Mouse (Mus musculus) right cerebral cortex, postnatal 36 days (tissue): ENCODE measurements around the gene Tmem144.
"Not testable (repeated sequence)": the region's sequence is repeated elsewhere in the genome, so short reads cannot be mapped to it uniquely, and the experiment has no call there.

Experiments used
- DNase-seq, 2 experiments: peaks; one replicate each; pipeline ENCODE4 v3.0.0; 2022; ENCODE audit warnings: low spot score in 2 of 2, mixed read lengths in 1 of 2

Gene Tmem144

GRCm38 (mm10) chr3:79809180-79809567 lies 43.4 kb downstream of the Tmem144 start:
- DNase-seq = no peak

- no peak for DNase-seq
These were observed 43.9 kb downstream of the Tmem144 start for GRCm38 (mm10) chr3:79808530-79809179.

GRCm38 (mm10) chr3:79800761-79801160 lies 51.8 kb downstream of the Tmem144 start:
- not testable (repeated sequence) for DNase-seq

- no peak for DNase-seq
These were observed 60.3 kb downstream of the Tmem144 start for GRCm38 (mm10) chr3:79792307-79792706.

GRCm38 (mm10) chr3:79790324-79790723 lies 62.2 kb downstream of the Tmem144 start:
- DNase-seq = no peak

- no peak for DNase-seq
These were observed 63.0 kb downstream of the Tmem144 start for GRCm38 (mm10) chr3:79789554-79789953.

- no peak for DNase-seq
These were observed 63.6 kb downstream of the Tmem144 start for GRCm38 (mm10) chr3:79788959-79789358.

GRCm38 (mm10) chr3:79784362-79784736 lies 68.2 kb downstream of the Tmem144 start:
- no peak for DNase-seq

GRCm38 (mm10) chr3:79783630-79784361 lies 68.8 kb downstream of the Tmem144 start:
- DNase-seq = no peak

- DNase-seq = no peak
These were observed 79.9 kb downstream of the Tmem144 start for GRCm38 (mm10) chr3:79772701-79773100.
